Comparison of ENCODE assay signal across 8 mouse cellular contexts in genomic region chr3:122923147-122923546, GRCm38 (mm10). TPM values are rescaled to one million over a fixed set of nuclear protein-coding genes. Genes with fewer than 3 reads are reported as not detected.
DNase-seq lines count a peak whose midpoint lies in the region; ATAC-seq and TF ChIP-seq lines count a peak whose summit lies in the region.

No protein-coding gene starts in this region.

- H3K9ac ChIP-seq in kidney, embryonic 15.5 days: no peak overlapping the region
- no peak overlapping the region for H3K9ac ChIP-seq in hindbrain, postnatal 0 days (replicated peaks; ENCODE audit: low read length)
- H3K9ac ChIP-seq in midbrain, postnatal 0 days (replicated peaks; ENCODE audit: low read length, poor library complexity, severe bottlenecking): no peak overlapping the region

- peaks cover 14% of the 10 kb centered on the region; the same call in 1 of the 2 replicates for H3K36me3 ChIP-seq in kidney, embryonic 15.5 days
- peaks cover 17% of the 10 kb centered on the region for H3K36me3 ChIP-seq in embryonic facial prominence, embryonic 10.5 days (replicated peaks)
- H3K36me3 ChIP-seq in hindbrain, postnatal 0 days (ENCODE audit: insufficient read depth, low read length): no peaks in the 10 kb centered on the region
- no peaks in the 10 kb centered on the region for H3K36me3 ChIP-seq in midbrain, postnatal 0 days (ENCODE audit: insufficient read depth, low read length)

- H3K4me2 ChIP-seq in kidney, embryonic 15.5 days: peak overlapping the region; percentile 69
- H3K4me2 ChIP-seq in hindbrain, postnatal 0 days (ENCODE audit: low read depth, low read length): peak overlapping the region; percentile 62; the same call in 1 of the 2 replicates
- H3K4me2 ChIP-seq in midbrain, postnatal 0 days (ENCODE audit: low read depth, low read length, poor library complexity, severe bottlenecking): peak overlapping the region; percentile 58; the same call in 1 of the 2 replicates

- H3K9me3 ChIP-seq in kidney, embryonic 15.5 days (replicated peaks): no peaks in the 10 kb centered on the region
- H3K9me3 ChIP-seq in embryonic facial prominence, embryonic 10.5 days: no peaks in the 10 kb centered on the region
- H3K9me3 ChIP-seq in hindbrain, postnatal 0 days (ENCODE audit: low read length): no peaks in the 10 kb centered on the region
- H3K9me3 ChIP-seq in midbrain, postnatal 0 days (ENCODE audit: low read length): no peaks in the 10 kb centered on the region

- no peak for DNase-seq in kidney, adult 18-20 months
- no peak for DNase-seq in embryonic facial prominence, embryonic 10.5 days (ENCODE audit: low spot score)
- DNase-seq in hindbrain, postnatal 0 days (ENCODE audit: low spot score): no peak
- no peak for DNase-seq in midbrain, postnatal 0 days (ENCODE audit: low spot score)
- DNase-seq in ovary, postnatal 36 days (ENCODE audit: low spot score): no peak
- no peak for DNase-seq in right cerebral cortex, postnatal 25 days
- DNase-seq in left cerebral cortex, adult 18-20 months (ENCODE audit: low spot score in 2 of 2): no peak

- no peaks in the 10 kb centered on the region for H3K27me3 ChIP-seq in kidney, embryonic 15.5 days
- no peaks in the 10 kb centered on the region for H3K27me3 ChIP-seq in embryonic facial prominence, embryonic 10.5 days (replicated peaks; ENCODE audit: low read depth, poor library complexity, severe bottlenecking)
- H3K27me3 ChIP-seq in hindbrain, postnatal 0 days (ENCODE audit: insufficient read depth, low read length): no peaks in the 10 kb centered on the region
- H3K27me3 ChIP-seq in midbrain, postnatal 0 days (ENCODE audit: insufficient read depth, low read length): no peaks in the 10 kb centered on the region

- peaks cover 21% of the 10 kb centered on the region for H3K4me1 ChIP-seq in kidney, embryonic 15.5 days
- peaks cover 26% of the 10 kb centered on the region for H3K4me1 ChIP-seq in embryonic facial prominence, embryonic 10.5 days
- no peaks in the 10 kb centered on the region for H3K4me1 ChIP-seq in hindbrain, postnatal 0 days (ENCODE audit: insufficient read depth, low read length)
- no peaks in the 10 kb centered on the region for H3K4me1 ChIP-seq in midbrain, postnatal 0 days (ENCODE audit: insufficient read depth, low read length)

- ATAC-seq in kidney, embryonic 15.5 days (replicated peaks; ENCODE audit: low FRiP score): no peak
- no peak for ATAC-seq in hindbrain, postnatal 0 days
- no peak for ATAC-seq in midbrain, postnatal 0 days (ENCODE audit: low FRiP score)

- H3K27ac ChIP-seq in kidney, embryonic 15.5 days: peak overlapping the region; percentile 3; the same call in 1 of the 2 replicates
- H3K27ac ChIP-seq in embryonic facial prominence, embryonic 10.5 days (replicated peaks): 0 out of 2 replicates have a peak overlapping the region, but pooled peaks have one; percentile 85
- no peak overlapping the region for H3K27ac ChIP-seq in hindbrain, postnatal 0 days
- no peak overlapping the region for H3K27ac ChIP-seq in midbrain, postnatal 0 days (ENCODE audit: low read depth, low read length)

- WGBS in kidney, embryonic 15.5 days: 71% methylated on average over 7 of the region's 7 CpGs
- WGBS in embryonic facial prominence, embryonic 10.5 days: 66% methylated on average over 7 of the region's 7 CpGs
- 75% methylated on average over 7 of the region's 7 CpGs for WGBS in hindbrain, postnatal 0 days
- 79% methylated on average over 7 of the region's 7 CpGs for WGBS in midbrain, postnatal 0 days

- no peak for TF ChIP-seq CTCF in hindbrain, postnatal 0 days (IDR thresholded peaks at IDR 0.05; ENCODE audit: low read depth)
- TF ChIP-seq CTCF in midbrain, postnatal 0 days (IDR thresholded peaks at IDR 0.05): no peak

- peak overlapping the region; percentile 64 for H3K4me3 ChIP-seq in kidney, embryonic 15.5 days (replicated peaks)
- H3K4me3 ChIP-seq in embryonic facial prominence, embryonic 10.5 days: peak overlapping the region; percentile 64
- no peak overlapping the region for H3K4me3 ChIP-seq in hindbrain, postnatal 0 days (ENCODE audit: low read length)
- H3K4me3 ChIP-seq in midbrain, postnatal 0 days (ENCODE audit: low read depth, low read length): no peak overlapping the region

RNA-seq across cellular contexts. Expression of gene 1810037I17Rik, which starts 0.9 kb away (rescaled TPM):
- 102 and 111 TPM in 2 replicates for polyA plus RNA-seq in kidney, embryonic 15.5 days (2015; fragmentation: Nextera tagmentation; extraction: Ambion mirVana)
- 73.8 and 78.3 TPM in 2 replicates for polyA plus RNA-seq in embryonic facial prominence, embryonic 10.5 days (2016; fragmentation: Nextera tagmentation; extraction: Ambion mirVana)
- 27.5 and 39.3 TPM in 2 replicates for total RNA-seq in hindbrain, postnatal 0 days (2014; rRNA removed)
- 122 and 133 TPM in 2 replicates for polyA plus RNA-seq in hindbrain, postnatal 0 days (2015; fragmentation: Nextera tagmentation; extraction: Ambion mirVana)
- total RNA-seq in midbrain, postnatal 0 days (2014; rRNA removed): 21.9 and 32.3 TPM in 2 replicates
- 90.8 and 94.5 TPM in 2 replicates for polyA plus RNA-seq in midbrain, postnatal 0 days (2015; fragmentation: Nextera tagmentation; extraction: Ambion mirVana)
- 10 to 100 TPM; 62.5 to 65.8 TPM for total RNA-seq in left cerebral cortex, adult 18-20 months (2021)

RNA-seq across cellular contexts. Expression of gene Gm10959, which starts 4.0 kb away (rescaled TPM):
- polyA plus RNA-seq in kidney, embryonic 15.5 days (2015; fragmentation: Nextera tagmentation; extraction: Ambion mirVana): not detected in 2 replicates
- not detected in 2 replicates for polyA plus RNA-seq in embryonic facial prominence, embryonic 10.5 days (2016; fragmentation: Nextera tagmentation; extraction: Ambion mirVana)
- not detected in 2 replicates for total RNA-seq in hindbrain, postnatal 0 days (2014; rRNA removed)
- not detected in 2 replicates for polyA plus RNA-seq in hindbrain, postnatal 0 days (2015; fragmentation: Nextera tagmentation; extraction: Ambion mirVana)
- not detected in 2 replicates for total RNA-seq in midbrain, postnatal 0 days (2014; rRNA removed)
- polyA plus RNA-seq in midbrain, postnatal 0 days (2015; fragmentation: Nextera tagmentation; extraction: Ambion mirVana): not detected in 2 replicates
- not detected for total RNA-seq in left cerebral cortex, adult 18-20 months (2021)

RNA-seq across cellular contexts. Expression of gene Fabp2, which starts 28.3 kb away (rescaled TPM):
- 0.16 and 0.17 TPM in 2 replicates for polyA plus RNA-seq in kidney, embryonic 15.5 days (2015; fragmentation: Nextera tagmentation; extraction: Ambion mirVana)
- polyA plus RNA-seq in embryonic facial prominence, embryonic 10.5 days (2016; fragmentation: Nextera tagmentation; extraction: Ambion mirVana): not detected in 2 replicates
- not detected in 2 replicates for total RNA-seq in hindbrain, postnatal 0 days (2014; rRNA removed)
- not detected in 2 replicates for polyA plus RNA-seq in hindbrain, postnatal 0 days (2015; fragmentation: Nextera tagmentation; extraction: Ambion mirVana)
- total RNA-seq in midbrain, postnatal 0 days (2014; rRNA removed): not detected in 2 replicates
- not detected in 2 replicates for polyA plus RNA-seq in midbrain, postnatal 0 days (2015; fragmentation: Nextera tagmentation; extraction: Ambion mirVana)
- not detected for total RNA-seq in left cerebral cortex, adult 18-20 months (2021)

Comparison
In these comparisons a context has a peak if more than half of its experiments do, and no peak if none do; other contexts are left out.
1. H3K27ac ChIP-seq: peak in kidney, embryonic 15.5 days (single experiment) and embryonic facial prominence, embryonic 10.5 days (single experiment); none in hindbrain, postnatal 0 days (single experiment) and midbrain, postnatal 0 days (single experiment).
2. H3K4me3 ChIP-seq: peak in kidney, embryonic 15.5 days (single experiment) and embryonic facial prominence, embryonic 10.5 days (single experiment); none in hindbrain, postnatal 0 days (single experiment) and midbrain, postnatal 0 days (single experiment).
3. Peak in every context shown above with its lines, with median percentiles within 50 percentile points of each other: H3K4me2 ChIP-seq.